Mouse (Mus musculus) lung, adult 2 months (tissue): Measurements from ENCODE around the gene Fggy.

ENCODE experiments used
- CTCF ChIP-seq: fragments of 200-500 bp; IDR thresholded peaks from 2 replicates; pipeline ENCODE4 v1.5.1; 2011; ENCODE audit warnings: mild to moderate bottlenecking, low read length, control low read depth; ENCODE audit not compliant: insufficient read depth
- POLR2A ChIP-seq: fragments of 200-500 bp; IDR thresholded peaks from 2 replicates; pipeline ENCODE4 v1.6.1; 2011; ENCODE audit warnings: low read depth, mild to moderate bottlenecking, control low read depth, low read length, borderline replicate concordance; ENCODE audit errors: extremely low read depth

DNA sequence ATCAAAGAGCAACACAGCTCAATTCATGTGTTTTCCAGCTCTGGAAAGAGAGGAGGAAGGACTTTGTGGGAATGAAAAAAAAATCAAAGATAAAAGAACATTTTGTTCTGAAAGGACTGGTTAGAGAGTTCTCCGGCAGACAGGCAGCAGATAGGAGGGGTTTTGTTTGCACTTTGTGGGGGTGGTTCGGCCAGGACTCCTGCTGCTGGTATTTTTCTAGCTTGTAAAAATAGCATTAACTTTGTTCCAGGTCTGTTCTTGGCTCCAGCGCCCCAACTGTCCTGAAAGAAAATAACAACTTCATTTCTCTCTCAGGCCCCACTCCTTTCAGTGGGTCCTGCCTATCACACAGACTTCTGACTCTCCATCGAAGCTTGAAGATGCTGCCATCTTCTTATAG lies 185.7 kb downstream of the Fggy start:
- TF ChIP-seq CTCF (no peak), POLR2A (no peak)
